Mouse (Mus musculus): ENCODE measurements around the gene Urgcp.

Gene Urgcp

DNA sequence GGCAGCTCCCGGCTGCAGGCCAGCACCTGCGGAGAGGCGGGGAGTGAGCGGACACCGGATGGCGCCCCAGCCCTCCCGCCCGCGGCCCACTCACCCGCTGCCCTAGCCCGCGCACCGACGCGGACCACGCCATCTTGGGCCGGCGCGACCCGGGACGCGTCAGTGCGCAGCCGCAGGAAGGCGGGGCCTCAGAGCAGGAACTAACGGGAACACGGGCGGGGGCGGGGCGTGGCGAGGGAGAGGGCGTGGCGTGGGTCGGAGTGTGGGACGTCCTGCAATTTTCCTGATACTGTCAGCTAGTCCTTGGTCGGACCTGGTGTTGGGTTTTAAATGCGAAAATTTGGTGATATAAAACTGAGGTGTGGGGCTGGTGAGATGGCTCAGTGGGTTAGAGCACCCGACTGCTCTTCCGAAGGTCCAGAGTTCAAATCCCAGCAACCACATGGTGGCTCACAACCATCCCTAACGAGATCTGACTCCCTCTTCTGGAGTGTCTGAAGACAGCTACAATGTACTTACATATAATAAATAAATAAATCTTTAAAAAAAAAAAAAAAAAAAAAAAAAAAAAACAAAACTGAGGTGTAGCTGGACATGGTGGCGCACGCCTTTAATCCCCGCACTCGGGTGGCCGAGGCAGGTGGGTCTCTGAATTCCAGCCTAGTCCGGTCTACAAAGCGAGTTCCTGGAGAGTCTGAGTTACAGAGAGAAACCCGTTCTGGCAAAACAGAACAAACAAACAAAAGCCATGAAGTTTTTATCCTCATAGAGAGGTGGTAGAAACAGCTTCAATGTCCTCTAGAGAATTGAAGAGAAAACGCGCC is 54.4 kb downstream of the Urgcp start:
- peak; percentile 88 for DNase-seq

DNA sequence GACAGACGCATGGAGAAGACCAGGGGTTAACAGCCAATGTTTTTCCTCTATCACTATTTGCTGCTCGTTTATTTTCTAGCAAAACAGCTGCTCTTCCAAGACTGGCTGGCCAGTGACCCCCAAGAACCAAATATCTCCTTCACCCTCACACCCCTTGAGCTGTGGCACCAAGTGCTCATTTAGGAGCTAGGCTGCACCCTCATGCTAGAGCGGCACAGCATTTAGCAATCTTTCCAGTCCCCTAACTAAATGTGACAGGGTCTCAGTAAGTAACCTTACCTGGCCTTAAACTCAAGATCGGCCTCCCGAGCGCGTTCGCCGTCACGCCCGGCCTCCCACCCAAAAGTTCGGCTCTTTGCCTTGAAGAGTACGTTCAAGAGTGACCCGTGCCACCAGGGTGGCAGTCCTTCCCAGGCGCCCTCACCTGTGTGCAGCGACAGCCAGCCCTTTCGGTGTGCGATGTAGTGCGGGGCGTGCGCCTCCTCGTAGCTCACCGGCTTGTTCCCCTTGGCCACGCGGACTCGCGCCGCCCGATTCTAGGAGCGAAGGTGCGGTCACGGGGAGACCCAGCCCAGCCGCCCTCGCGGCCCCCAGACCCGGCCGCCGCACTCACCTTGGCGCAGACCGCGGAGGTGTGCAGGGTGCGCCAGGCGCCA is 55.2 kb downstream of the Urgcp start:
- peak; percentile 38 for DNase-seq

DNA sequence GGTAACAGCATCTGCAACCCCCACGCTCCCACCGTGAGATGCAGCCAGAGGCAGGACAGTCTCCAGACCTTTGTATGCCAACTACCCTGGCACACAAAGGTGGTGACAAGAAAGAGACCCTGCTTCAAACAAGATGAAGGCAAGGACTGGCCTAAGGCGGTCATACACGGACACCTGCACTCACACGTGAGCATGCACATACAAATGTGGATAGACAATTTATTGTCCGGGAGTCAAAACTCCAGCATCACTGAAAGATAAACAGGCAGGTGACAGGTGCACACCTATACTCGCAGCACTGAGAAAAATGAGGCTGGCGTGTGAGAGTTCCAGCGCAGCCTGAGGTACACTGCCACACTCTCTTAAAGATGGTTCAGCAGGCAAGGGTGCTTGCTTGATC is 56.2 kb downstream of the Urgcp start:
- no peak for DNase-seq

DNA sequence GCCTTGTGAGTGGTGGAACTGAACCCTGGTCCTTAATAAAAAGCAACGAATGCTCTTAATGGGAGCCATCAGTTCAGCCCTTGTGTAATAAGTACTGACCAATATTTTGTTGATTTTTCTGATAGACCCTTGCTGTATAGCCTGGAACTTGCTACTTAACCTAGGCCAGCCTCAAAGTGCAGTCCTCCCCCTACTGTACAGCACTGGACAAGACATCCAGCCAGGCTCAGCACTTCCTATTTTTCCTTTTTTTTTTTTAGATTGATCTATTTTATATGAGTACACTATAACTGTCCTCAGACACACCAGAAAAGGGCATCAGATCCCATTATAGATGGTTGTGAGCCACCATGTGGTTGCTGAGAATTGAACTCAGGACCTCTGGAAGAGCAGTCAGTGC is 58.8 kb downstream of the Urgcp start:
- DNase-seq: no peak

DNA sequence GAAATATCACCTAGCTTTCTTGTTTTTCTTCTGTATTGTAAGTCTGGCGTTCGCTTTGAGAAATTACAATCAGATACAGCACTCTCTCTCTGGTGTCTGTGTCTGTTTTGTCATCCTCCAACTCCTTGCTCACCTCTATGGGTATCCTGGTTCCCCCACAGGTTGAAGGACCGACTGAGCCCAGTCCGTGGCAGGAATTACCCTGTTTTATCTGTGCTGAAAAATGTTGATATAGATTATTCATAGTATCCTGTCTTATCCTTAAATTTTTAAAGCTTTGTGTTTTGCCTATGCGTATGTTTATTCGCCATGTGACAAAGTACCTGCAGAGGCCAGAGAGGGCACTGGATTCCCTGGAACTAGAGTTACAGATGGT is 59.2 kb downstream of the Urgcp start:
- DNase-seq: no peak

DNA sequence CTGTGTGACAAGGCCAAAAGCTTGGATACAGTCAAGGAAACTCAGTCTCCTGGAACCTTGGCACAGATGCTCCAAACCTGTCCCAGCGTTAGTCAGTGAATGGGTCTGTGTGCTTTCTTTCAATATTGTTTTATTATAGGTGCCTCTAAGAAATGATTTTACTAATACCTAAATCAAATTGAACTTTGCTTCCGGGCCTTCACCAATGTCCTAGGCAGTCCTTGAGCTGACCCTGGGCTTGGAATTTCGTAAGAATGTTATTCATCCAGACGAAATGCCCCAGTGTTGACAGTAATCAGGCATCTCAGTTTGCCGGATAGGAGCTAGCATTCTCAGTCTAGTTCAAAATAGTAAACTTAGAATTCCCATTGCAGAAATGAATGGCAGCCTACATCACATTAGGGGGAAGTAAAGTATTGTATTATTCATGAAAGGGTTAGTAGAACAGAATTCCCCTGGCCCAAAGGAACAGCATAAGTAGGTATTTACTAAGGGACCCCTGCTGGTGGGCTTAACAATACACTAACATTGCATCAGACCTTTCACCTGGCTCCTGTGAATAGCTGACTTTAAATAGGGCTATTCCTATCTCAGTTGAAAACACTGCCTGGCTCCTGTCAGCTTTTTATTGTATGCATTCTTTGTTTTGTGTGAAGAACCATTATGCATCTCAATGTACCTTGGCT is 59.8 kb downstream of the Urgcp start:
- no peak for DNase-seq

DNA sequence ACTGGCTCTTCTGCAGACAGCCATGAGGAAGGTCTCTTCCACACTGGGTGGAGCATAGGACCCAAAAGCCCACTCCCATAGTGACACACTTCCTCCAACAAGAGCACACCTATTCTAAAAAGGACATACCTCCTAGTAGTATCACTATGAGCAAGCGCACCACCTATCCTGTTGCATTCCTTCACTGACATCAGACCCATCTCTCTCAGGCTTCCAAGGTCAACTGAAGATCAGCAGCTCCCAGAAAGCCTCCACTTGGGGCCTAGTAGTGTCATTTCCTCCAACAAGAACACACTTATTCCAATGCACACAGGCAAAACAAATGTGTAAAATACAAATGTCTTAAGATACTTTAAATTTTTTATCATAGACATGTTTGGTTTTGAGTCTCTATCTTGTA is 60.4 kb downstream of the Urgcp start:
- no peak for DNase-seq

DNA sequence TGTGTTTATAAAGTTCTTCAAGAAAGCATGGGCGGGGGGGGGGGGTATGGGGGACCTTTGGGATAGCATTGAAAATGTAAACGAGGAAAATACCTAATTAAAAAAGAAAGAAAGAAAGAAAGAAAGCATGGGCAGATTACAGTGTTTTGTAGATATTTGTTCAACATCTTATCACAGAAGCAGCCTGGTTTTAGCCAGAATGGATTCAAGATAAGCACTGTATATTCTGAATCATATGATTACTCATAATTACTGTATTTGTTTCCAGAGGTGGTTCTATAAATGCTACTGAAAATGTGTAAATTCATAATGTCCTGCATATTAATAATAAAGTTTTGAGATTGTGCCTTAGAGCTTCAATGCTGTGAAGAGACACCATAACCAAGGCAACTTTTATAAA is 60.9 kb downstream of the Urgcp start:
- no peak for DNase-seq

DNA sequence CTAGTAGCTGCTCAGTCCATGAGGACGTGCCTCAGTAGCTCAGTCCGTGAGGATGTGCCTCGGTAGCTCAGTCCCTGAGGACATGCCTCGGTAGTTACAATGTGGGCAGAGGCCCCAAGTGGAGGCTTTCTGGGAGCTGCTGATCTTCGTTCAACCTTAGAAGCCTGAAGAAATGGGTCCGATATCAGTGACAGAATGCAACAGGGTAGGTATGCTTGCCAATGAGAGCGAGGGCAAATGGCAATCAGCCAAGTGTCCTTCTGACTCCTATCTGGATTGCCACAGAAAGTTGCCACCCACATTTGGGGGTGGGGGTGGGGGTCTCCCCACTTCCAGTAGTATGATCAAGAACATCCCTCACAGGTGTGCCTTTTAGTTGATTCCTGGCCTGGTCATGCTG is 61.4 kb downstream of the Urgcp start:
- no peak for DNase-seq

DNA sequence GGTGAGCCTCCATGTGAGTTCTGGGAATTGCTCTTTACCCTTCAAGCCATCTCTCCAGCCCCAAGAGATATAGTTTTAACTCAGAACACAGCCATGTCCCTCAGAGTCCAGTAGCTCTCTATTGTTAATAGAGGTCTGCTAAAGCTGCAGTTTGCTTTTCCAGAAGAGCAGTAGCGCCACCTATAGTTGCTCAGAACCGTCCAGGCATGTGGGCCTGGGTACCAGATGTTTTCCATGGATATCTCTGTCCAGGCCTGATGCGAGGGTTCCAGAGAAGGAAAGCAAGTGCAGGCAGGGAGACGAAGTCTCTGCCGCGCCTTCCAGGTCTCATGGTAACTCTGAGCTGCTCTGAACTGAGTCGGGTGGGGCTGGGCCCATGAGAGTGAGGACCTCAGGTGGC is 70.4 kb downstream of the Urgcp start:
- peak; percentile 51 for DNase-seq

DNA sequence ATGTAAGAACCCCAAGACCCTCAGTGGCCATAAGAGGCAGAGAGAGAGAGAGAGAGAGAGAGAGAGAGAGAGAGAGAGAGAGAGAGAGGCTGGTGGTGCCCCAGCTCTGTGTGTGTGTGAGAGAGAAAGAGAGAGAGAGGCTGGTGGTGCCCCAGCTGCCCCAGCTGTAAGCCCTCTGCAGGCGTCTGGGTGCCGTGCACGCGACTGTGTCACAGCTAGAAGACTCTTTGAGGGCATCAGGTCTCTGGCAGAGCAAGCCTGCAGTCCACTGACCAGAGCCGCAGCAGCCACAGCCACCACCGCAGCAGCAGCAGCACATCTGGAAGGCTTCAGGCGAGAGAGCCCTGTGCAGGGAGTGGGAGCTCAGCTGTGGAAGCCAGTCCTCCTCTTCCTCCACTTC is 77.9 kb downstream of the Urgcp start:
- DNase-seq: no peak

DNA sequence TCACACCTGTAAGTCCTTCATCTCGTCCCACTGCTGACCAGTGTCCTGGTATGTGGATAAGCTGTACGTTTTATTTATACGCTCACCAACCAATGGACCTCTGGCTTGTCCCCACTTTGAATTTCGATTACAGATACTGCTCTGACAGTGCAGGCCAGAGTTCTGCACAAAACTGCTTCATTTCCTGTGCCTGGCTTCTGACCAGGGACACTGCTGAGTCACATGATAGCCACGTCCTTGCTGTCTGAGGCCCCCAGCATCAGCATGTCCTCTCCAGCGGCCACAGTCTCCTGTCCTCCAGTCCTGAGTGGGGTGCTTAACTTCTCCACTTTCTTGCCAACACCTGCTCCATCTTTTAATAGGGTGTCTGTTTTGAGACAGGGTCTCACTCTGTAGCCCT is 79.6 kb downstream of the Urgcp start:
- DNase-seq: no peak

Data from right cerebral cortex, postnatal 14 days (tissue).